Mouse (Mus musculus): ENCODE measurements around the gene Kcnk5.

Kcnk5 gene

GRCm38 (mm10) chr14:20114951-20115350, 66.7 kb downstream of the Kcnk5 start:
- no peak for DNase-seq (ENCODE audit: low read depth, low spot score)

DNA sequence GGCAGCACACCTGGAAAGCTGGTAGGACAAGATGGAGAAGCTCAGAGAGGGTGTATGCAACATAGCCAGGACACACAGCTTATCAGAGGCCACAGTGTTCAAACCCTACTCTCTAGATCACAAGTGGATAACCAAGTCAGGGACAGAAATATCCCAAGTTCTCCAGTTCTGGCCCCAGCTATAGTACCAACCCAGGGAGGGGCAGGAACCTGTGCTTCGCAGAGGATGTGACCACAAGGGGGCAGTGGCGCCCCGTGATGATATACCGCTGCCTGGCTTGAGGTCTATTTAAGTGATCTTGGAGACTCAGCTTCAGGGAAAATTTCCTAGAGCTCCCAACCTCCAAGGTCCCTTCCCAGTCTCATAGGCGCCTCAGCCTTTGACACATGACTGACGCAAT, 67.6 kb downstream of the Kcnk5 start:
- DNase-seq (ENCODE audit: low read depth, low spot score), result peak; percentile 73

DNA sequence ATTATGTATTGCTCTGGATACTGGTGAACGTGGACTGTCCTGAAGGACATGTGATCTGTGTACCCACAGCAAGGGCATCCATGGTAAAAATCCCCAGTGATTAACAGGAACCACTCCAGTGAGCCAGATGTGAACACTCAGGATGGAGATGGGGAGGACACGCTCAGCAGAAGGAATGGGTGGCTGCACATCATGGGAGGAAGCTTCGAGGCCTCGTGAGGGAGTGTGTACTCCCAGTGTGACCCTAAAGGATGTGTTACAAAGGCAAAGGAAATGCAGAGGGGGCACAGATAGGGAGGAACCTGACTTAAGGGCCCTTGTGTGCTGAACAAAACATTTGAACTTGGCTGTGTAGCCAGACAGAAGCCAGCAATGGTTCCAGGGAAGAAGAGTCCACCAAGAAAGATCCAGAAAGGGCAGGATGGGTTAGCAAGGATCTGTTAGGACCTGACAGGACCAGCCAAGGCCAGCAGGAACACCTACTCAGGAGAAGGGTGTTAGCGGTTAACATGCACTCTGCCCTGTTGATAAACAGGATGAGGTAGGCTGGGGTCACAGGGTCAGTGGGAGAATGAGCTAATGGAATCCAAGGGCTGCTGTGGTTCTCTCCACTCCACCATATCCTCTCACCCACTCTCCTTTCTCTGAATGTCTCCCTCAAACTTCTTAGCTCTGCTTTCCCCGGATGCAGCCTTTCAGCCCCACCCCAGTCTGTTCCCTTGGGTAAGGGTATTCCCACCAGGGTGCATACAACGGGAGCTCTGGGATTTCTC, 68.2 kb downstream of the Kcnk5 start:
- DNase-seq (ENCODE audit: low read depth, low spot score), result no peak

DNA sequence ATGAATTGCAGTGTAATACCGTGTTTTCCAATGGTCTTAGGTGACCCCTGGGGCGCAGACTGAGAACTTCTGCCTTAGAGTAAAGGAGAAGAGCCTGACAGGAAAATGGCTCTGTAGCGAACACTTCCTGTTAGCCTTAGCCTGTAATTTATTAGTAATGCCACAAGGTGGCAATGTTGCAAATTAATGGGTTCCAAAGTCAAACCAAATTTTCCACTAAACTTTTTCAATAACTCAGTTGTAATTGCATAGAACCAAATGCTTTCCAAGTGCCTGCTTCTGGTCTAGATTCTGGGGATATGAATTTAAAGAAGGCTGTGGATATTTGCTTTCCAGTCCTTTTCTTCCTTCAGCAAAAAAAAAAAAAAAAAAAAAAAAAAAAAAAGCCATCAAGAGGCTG, 69.4 kb downstream of the Kcnk5 start:
- DNase-seq (ENCODE audit: low read depth, low spot score), result peak; percentile 62

- no peak for DNase-seq (ENCODE audit: low read depth, low spot score)
These were observed 70.7 kb downstream of the Kcnk5 start for GRCm38 (mm10) chr14:20110945-20111344.

DNA sequence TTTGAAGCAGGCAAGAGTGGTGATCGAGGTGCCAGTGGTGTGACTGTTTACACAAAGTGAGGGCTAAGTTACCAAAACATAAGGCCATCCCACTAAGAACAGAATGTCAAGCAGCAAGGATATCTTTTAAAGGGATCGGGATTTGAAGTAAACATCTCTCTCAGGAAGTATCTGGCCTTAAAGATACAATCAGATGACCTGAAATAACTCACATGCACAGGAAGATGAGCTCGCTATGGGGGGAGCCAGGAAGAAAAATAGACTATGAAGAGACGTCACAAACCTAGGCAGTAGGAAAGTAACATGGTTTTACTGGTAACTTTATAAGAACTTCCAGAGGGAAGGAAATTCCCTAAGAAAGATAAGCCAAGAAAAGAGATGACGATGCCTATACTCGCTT, 75.3 kb downstream of the Kcnk5 start:
- no peak for DNase-seq (ENCODE audit: low read depth, low spot score)

DNA sequence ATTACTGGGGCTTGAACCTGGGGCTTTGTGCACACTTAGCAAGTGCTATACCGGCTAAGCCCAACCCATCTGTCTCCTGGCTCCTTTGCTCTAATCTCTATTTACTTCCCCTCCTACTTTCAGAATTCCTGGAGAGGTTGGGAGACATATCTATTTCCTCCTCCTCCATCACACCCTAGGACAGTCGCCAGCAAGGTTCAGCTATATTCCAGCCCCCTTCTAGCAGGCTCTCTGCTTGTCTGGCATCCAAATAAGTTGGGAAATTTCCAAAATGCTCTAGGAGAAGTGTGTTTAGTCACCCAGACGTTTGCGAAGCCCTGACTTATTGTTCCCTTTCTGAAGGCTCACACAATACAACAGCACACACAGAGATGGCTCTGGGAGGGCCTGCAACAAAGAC, 78.4 kb downstream of the Kcnk5 start:
- no peak for DNase-seq (ENCODE audit: low read depth, low spot score)

- DNase-seq (ENCODE audit: low read depth, low spot score), result no peak
These were observed 83.5 kb downstream of the Kcnk5 start for GRCm38 (mm10) chr14:20098061-20098460.

DNA sequence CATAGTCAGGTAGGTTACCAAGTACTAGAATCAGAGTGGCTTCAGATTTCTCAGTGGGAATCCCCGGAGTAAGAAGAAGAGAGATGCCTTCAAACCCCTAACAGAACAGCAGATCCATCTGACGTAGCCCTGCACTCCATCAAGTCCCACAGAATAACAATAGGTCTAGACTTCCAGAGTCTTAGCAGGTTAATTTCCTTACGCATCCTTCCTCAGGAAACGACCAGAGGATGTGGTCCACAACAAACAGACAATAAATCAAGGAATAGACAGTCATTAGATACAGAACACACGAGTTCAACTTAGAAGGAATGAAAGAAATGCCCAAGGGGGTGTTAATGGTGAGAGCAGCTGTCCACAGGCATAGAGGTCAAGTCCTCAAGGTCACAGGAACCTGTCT, 86.7 kb downstream of the Kcnk5 start:
- no peak for DNase-seq (ENCODE audit: low read depth, low spot score)

- DNase-seq (ENCODE audit: low read depth, low spot score), result peak; percentile 41
These were observed 88.1 kb downstream of the Kcnk5 start for GRCm38 (mm10) chr14:20093493-20093892.

Measured in A20 (cell line).